Mouse (Mus musculus): ENCODE measurements around the gene Pigyl. TPM values are rescaled to one million over a fixed set of nuclear protein-coding genes. Genes with fewer than 3 reads are reported as not detected.
A peak's percentile ranks its signal among the peaks of the same experiment; 100 is the strongest.

The Pigyl gene
- 1 to 10 TPM in 13 of 26 experiments, not detected in 13; 1.7 to 8.0 (median 2.9) TPM for total RNA-seq (2018; cell fraction: chromatin; rRNA removed)
- total RNA-seq (2018; cell fraction: cytosol; rRNA removed): 10 to 100 TPM; 14.5 to 33.3 (median 25.2) TPM
- 10 to 100 TPM in 6 of 26 experiments, 1 to 10 TPM in 20; 3.2 to 16.8 (median 7.9) TPM for total RNA-seq (2018; cell fraction: nucleus; rRNA removed)
- 27.7 to 36.9 TPM (median 33.2 TPM) in 3 replicates for polyA plus RNA-seq (2018)

GRCm38 (mm10) chr9:22156497-22157245 is at the start of gene Pigyl:
Pigyl (plus strand) TSS chr9:22156846.
- peak within 1 kb of the TSS; percentile 46 for H3K4me3 ChIP-seq (ENCODE audit: inconsistent target)
- H3K79me2 ChIP-seq (ENCODE audit: inconsistent target): no peaks in the 10 kb centered on the region
- no peak within 1 kb of the TSS for H3K27ac ChIP-seq
- no peaks in the 10 kb centered on the region for H3K36me3 ChIP-seq (ENCODE audit: inconsistent target)
- under 1% methylated on average over 65 of the region's 65 CpGs for WGBS (ENCODE audit: missing documents)

DNA sequence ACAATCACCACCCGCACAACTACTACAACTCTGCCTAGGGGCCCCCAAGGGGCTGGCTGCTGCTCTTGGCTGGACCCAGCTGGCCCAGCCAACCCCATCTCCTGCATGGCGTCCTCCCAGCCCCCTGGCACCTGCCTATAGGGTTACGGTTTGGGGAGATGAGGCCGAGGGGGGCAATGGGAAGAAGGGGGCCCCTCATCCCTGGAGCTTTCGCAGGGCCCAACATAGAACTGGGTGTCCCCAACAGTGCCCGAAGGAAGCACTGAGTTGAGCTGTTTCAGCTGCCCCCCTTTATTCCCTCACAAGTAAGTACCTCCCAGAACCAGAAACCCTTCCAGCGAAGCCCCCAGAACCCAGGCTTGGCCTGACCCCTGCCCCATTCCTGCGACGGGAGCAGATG is 48.5 kb upstream of the Pigyl start:
- no peak overlapping the region for H3K27ac ChIP-seq
- 97% methylated on average over 8 of the region's 9 CpGs for WGBS (ENCODE audit: missing documents)
- peaks cover 20% of the 10 kb centered on the region for H3K36me3 ChIP-seq (ENCODE audit: inconsistent target)
- H3K79me2 ChIP-seq (ENCODE audit: inconsistent target): no peaks in the 10 kb centered on the region
- no peak overlapping the region for H3K4me3 ChIP-seq (ENCODE audit: inconsistent target)

DNA sequence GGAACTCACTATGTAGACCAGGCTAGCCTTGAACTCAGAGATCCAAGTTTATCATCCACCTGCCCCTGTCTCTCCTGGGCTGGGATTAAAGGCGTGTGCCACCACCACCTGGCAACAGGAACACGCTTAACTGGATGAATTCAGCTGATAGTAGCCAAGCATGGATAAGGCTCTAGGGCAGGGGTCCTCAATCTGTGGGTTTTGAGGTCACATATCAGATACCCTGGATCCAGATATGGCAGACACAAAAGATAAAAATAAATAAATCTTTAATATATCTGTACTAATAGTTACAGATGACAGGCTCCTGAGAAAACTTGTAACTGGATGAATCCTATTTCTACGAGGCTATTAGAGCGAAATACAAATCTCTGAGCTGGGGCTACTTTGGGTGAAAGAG is 41.0 kb upstream of the Pigyl start:
- Histone ChIP-seq H3K36me3 (ENCODE audit: inconsistent target) (peaks cover 28% of the 10 kb centered on the region), H3K4me3 (ENCODE audit: inconsistent target) (peak overlapping the region; percentile 80; the same call in 1 of the 2 replicates), H3K27ac (no peak overlapping the region), H3K79me2 (ENCODE audit: inconsistent target) (peaks cover 31% of the 10 kb centered on the region)
- 95% methylated on average over 4 of the region's 4 CpGs for WGBS (ENCODE audit: missing documents)

GRCm38 (mm10) chr9:22116086-22116485 is 40.6 kb upstream of the Pigyl start:
- Histone ChIP-seq H3K79me2 (ENCODE audit: inconsistent target) (peaks cover 31% of the 10 kb centered on the region), H3K4me3 (ENCODE audit: inconsistent target) (peak overlapping the region; percentile 80), H3K36me3 (ENCODE audit: inconsistent target) (peaks cover 28% of the 10 kb centered on the region), H3K27ac (no peak overlapping the region)
- 29% methylated on average over 15 of the region's 15 CpGs for WGBS (ENCODE audit: missing documents)

DNA sequence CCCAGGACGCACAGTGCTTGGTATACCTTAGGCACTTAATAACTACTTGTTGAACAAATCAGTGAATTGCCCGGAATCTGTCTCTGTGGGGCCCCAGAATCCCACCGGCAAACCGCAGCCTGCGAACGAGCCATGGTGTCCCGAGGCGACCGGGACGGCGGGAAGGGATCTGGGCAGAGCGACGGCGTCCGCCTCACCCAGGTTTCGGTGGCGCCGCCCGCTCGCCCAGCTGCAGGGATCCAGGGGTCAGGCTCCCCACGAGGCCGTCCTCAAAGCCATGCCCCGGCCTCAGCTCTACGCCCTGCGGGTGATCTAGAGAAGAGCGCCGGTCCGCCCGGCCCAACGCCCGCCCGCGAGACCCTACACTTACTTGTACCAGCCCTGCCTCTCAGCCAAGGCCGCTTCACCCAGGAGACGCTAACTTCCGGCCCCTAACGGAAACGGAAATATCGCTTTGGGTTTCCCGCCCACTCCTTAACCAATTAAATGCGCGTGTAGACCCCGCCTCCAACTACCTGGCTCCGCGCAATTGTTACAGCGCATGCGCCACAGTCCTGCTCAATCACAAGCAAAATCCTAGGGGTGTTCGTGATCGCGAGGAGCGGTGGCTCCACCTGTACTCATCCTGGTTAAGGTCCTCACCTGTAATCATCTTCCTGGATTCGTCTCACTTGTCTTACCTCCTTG is 39.8 kb upstream of the Pigyl start, which contains the start of gene Elof1:
Gene Elof1 (minus strand): TSS at position 433 of the 687 bp plus-strand sequence.
- H3K4me3 ChIP-seq (ENCODE audit: inconsistent target): peak within 1 kb of the TSS; percentile 80
- H3K36me3 ChIP-seq (ENCODE audit: inconsistent target): peaks cover 21% of the 10 kb centered on the region
- WGBS (ENCODE audit: missing documents): under 1% methylated on average over 50 of the region's 52 CpGs
- H3K27ac ChIP-seq: peak within 1 kb of the TSS; percentile 37
- peaks cover 31% of the 10 kb centered on the region for H3K79me2 ChIP-seq (ENCODE audit: inconsistent target)

- Histone ChIP-seq H3K79me2 (ENCODE audit: inconsistent target) (peaks cover 31% of the 10 kb centered on the region), H3K4me3 (ENCODE audit: inconsistent target) (peak overlapping the region; percentile 80; the same call in 1 of the 2 replicates), H3K36me3 (ENCODE audit: inconsistent target) (peaks cover 10% of the 10 kb centered on the region), H3K27ac (peak overlapping the region; percentile 37)
- WGBS (ENCODE audit: missing documents): 60% methylated on average over 7 of the region's 10 CpGs
Observed at GRCm38 (mm10) chr9:22117754-22118456, 38.7 kb upstream of the Pigyl start.

- Histone ChIP-seq H3K4me3 (ENCODE audit: inconsistent target) (no peak overlapping the region), H3K27ac (peak overlapping the region; percentile 90), H3K79me2 (ENCODE audit: inconsistent target) (peaks cover 22% of the 10 kb centered on the region), H3K36me3 (ENCODE audit: inconsistent target) (no peaks in the 10 kb centered on the region)
- WGBS (ENCODE audit: missing documents): 5% methylated on average over 4 of the region's 4 CpGs
Observed at GRCm38 (mm10) chr9:22119543-22119942, 37.1 kb upstream of the Pigyl start.

DNA sequence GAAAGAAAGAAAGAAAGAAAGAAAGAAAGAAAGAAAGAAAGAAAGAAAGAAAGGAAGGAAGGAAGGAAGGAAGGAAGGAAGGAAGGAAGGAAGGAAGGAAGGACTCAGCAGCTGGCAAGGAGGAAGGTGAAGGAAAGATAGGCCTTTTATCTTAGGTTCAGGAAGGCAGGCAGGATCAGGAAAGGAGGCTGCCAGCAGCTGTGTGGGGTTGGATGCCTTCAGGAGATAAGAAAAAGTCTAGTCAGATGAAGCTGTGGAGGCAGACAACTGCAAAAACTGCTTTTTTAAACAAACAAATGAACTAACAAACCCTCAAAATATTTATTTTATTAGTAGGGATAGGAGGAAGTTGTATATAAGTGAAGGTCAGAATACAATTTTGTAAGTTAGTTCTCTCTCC is 35.1 kb upstream of the Pigyl start:
- Histone ChIP-seq H3K36me3 (ENCODE audit: inconsistent target) (no peaks in the 10 kb centered on the region), H3K27ac (no peak overlapping the region), H3K4me3 (ENCODE audit: inconsistent target) (no peak overlapping the region), H3K79me2 (ENCODE audit: inconsistent target) (peaks cover 2% of the 10 kb centered on the region)

DNA sequence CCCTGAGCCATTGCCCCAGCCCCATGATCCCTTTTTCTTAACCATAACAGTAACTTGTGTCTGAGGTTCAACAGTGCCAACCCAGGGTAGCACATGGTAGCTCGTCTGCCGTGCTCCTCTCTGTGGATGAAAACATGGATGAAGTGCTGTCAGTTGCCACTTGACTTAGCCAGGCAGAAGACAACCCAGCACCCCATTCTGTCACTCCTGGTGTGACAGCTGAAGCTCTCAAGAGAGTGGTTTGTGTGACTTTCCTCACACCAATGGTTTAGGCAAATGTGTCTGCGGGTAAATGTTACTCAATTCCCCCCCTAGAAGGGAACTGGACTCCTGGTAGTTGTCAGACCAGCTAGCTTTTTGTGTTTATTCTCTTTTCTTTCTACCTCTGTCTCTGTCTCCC is 34.6 kb upstream of the Pigyl start:
- 73% methylated on average over 3 of the region's 3 CpGs for WGBS (ENCODE audit: missing documents)
- H3K27ac ChIP-seq: no peak overlapping the region

GRCm38 (mm10) chr9:22123069-22123609 is 33.5 kb upstream of the Pigyl start:
- no peak overlapping the region for H3K4me3 ChIP-seq (ENCODE audit: inconsistent target)
- 86% methylated on average over 5 of the region's 7 CpGs for WGBS (ENCODE audit: missing documents)
- H3K27ac ChIP-seq: no peak overlapping the region
- H3K79me2 ChIP-seq (ENCODE audit: inconsistent target): no peaks in the 10 kb centered on the region
- no peaks in the 10 kb centered on the region for H3K36me3 ChIP-seq (ENCODE audit: inconsistent target)

More for the DNA sequence above, 34.6 kb upstream of the Pigyl start:
- Histone ChIP-seq H3K4me3 (ENCODE audit: inconsistent target) (no peak overlapping the region), H3K36me3 (ENCODE audit: inconsistent target) (no peaks in the 10 kb centered on the region), H3K79me2 (ENCODE audit: inconsistent target) (no peaks in the 10 kb centered on the region)

DNA sequence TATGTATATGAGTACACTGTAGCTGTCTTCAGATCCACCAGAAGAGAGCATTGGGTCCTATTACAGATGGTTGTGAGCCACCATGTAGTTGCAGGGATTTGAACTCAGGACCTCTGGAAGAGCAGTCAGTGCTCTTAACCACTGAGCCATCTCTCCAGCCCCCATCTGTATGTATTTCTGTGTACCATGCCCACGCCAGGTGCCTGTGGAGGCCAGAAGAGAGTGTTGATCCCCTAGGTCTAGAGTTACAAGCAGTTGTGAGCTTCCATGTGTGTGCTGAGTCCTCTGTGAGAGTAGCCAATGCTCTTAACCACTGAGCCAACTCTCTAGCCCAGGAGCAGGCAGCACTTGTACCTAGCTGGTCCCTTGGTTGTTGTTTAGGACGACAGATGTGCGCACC is 32.5 kb upstream of the Pigyl start:
- Histone ChIP-seq H3K4me3 (ENCODE audit: inconsistent target) (no peak overlapping the region), H3K36me3 (ENCODE audit: inconsistent target) (no peaks in the 10 kb centered on the region), H3K27ac (no peak overlapping the region), H3K79me2 (ENCODE audit: inconsistent target) (no peaks in the 10 kb centered on the region)
- WGBS (ENCODE audit: missing documents): 98% methylated on average over 3 of the region's 3 CpGs

DNA sequence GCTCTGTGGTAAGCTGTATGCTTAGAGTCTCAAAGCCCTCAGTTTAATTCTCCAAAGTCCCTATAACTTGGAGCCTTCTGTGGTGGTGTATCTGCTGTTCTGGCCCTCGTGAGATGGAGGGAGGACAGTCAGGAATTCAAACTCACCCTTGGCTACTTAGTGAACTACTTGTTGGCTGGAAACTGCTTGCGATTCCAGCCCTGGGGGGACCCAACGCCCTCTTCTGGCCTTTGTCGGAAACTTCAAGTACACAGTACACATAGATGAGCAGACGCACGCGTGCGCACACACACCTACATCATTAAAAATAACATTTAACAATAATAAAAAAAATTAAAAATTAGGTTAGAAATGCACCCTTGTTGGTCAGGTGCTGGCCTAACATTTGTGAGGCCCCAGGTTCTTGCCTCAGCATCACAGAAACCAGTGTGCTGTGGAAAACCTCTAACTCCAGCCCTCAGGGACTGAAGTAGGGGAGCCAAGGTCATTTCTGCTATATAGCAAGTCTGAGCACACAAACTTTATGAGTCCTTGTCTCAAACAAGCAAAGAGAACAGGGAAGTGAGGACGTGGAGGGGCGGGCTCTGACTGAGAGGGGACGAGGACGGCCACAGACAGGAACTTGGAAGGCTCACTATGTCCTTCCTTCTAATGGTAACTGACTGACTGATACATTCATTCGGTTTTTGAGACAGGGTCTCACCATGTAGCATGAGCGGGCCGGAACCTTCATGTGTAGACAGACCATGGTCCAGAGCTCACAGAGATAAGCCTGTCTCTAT is 31.2 kb upstream of the Pigyl start:
- Histone ChIP-seq H3K4me3 (ENCODE audit: inconsistent target) (no peak overlapping the region), H3K36me3 (ENCODE audit: inconsistent target) (no peaks in the 10 kb centered on the region), H3K79me2 (ENCODE audit: inconsistent target) (no peaks in the 10 kb centered on the region), H3K27ac (peak overlapping the region; percentile 29)
- 62% methylated on average over 15 of the region's 15 CpGs for WGBS (ENCODE audit: missing documents)

GRCm38 (mm10) chr9:22131226-22131981 is 25.2 kb upstream of the Pigyl start:
- WGBS (ENCODE audit: missing documents): 12% methylated on average over 34 of the region's 35 CpGs

More at GRCm38 (mm10) chr9:22131226-22131981, 25.2 kb upstream of the Pigyl start:
- no peak overlapping the region; the same call in 1 of the 2 replicates for H3K4me3 ChIP-seq (ENCODE audit: inconsistent target)
- no peaks in the 10 kb centered on the region for H3K36me3 ChIP-seq (ENCODE audit: inconsistent target)
- H3K79me2 ChIP-seq (ENCODE audit: inconsistent target): no peaks in the 10 kb centered on the region
- H3K27ac ChIP-seq: no peak overlapping the region
